Mouse (Mus musculus) liver, adult 2 months (tissue): ENCODE results near the gene Krt6b.

Experiments
- CTCF ChIP-seq: fragments of 200-500 bp; IDR thresholded peaks from 2 replicates; pipeline ENCODE4 v1.5.1; 2011; ENCODE audit warnings: low read depth, low read length, control low read depth
- POLR2A ChIP-seq: fragments of 200-500 bp; IDR thresholded peaks from 2 replicates; pipeline ENCODE4 v1.6.1; 2011; ENCODE audit warnings: low read length, control low read depth; ENCODE audit not compliant: insufficient read depth; ENCODE audit errors: extremely low read depth

DNA sequence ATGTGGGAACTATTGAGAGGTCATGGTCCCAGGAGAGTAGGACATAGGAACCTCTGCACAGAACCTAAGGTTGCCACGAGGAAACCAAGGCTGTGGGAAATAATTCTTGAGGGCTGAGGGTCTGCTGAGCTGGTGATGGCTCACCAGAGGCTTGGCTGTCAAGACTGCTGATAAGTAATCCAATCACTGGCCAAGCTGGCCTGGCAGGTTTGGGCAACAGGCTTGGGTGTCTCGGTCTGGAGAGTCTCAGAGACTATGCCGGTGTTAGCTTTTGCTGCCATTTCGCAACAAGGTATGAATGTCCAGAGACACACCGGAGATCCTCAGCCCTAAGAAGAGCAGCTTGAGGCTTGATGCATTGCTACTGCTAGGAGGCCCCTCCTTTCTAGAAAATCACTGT, 34.3 kb upstream of the Krt6b start:
- TF ChIP-seq CTCF (no peak), POLR2A (no peak)
